Mouse (Mus musculus) cerebellum, adult 2 months (tissue): Measurements from ENCODE around the gene Plin5.

Experiments
- CTCF ChIP-seq: fragments of 200-500 bp; IDR thresholded peaks from 2 replicates; pipeline ENCODE4 v1.5.1; 2011; ENCODE audit warnings: low read depth, mild to moderate bottlenecking, control low read depth, low read length, moderate library complexity, borderline replicate concordance; ENCODE audit not compliant: insufficient read depth
- POLR2A ChIP-seq: fragments of 200-500 bp; IDR thresholded peaks from 2 replicates; pipeline ENCODE4 v1.6.1; 2011; ENCODE audit warnings: low read length, control low read depth, borderline replicate concordance; ENCODE audit not compliant: insufficient read depth

DNA sequence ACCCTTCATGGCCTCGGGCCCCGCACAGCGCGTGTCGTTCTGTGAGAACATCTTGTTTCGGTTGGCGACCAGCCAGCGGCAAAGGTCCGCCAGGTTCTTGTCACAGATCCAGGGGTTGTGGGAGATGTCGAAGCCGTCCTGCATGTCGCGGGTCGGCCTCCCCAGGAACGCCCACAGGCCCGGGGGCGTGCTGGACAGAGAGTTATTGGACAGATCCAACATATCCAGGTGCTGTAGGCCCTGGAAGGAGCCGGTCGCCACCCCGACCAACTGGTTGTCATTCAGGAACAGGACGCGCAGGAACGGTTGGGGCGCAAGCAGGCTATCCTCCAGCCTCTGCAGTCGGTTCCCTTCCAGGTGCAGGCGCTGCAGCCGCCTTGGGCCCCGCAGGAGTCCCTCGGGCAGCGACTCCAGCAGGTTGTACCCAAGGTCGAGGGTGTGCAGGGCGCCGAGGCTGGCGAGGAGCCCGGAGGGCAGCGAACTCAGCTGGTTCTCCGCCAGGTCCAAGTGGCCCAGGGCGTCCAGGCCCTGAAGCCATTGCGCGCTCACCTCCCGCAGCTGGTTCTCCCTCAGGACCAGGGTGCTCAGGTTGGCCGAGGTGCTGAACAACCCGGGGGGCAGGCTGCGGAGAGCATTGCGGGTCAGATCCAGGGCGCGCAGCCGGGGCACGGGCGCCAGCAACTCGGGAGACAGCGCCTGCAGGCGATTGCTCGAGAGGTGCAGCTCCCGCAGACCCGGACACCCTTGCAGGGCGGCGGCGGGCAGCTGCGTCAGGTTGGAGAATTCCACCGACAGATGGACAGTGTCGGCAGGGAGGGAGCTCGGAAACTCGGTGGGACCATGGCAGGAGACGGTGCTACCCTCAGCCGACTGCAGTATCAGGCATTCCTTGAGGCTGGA, 2.8 kb upstream of the Plin5 start:
- TF ChIP-seq POLR2A (no peak), CTCF (no peak)
